Mouse (Mus musculus) lung, adult 18-20 months (tissue): Measurements from ENCODE around the gene Hsdl1.

Source experiments
- DNase-seq, 2 experiments: peaks; one replicate each; pipeline ENCODE4 v3.0.0; 2022; ENCODE audit warnings: mixed read lengths in 2 of 2

The Hsdl1 gene

GRCm38 (mm10) chr8:119574437-119575365 is at the start of gene Hsdl1, which contains the start of gene Dnaaf1:
TSS of gene Hsdl1 (minus strand) at chr8:119575183.
TSS of gene Dnaaf1 (plus strand) at chr8:119575235.
- peak; percentile 95 to 97 for DNase-seq

DNA sequence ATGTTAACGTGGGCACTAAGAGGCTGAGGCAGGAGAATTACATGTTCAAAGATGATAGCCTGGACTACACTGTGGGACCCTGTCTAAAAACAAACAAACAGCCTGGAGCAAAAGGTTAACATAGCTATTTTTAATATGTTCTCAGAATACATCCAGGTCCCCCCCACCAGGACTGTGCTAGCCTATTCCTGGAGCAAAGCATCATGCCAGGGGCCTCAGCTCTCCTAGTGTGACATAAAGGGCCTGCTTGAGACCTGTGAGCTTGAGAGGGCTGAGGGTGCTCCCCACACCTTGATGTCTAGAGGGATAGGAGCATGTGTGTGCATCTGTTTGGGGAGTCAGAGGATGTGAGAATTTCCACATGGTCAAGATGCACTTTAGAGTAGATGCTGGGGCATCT is 48.8 kb upstream of the Hsdl1 start:
- DNase-seq = no peak

DNA sequence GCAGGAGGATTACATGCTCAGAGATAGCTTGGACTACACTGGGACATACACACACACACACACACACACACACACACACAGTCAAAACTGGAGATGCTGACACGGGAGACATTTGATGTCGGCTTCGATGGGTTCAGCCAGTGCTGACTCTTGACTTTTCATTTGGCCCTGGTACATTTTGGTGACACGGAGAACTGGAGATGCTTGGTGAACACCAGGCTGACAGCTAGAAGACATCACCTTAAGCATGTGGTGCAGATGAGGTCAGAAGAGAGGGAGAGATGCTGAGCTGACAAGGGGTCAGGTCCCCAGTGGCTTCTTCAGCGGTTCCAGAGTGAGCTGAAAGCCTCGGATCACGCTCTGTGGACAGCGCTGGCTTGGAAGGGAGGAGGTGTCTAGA is 48.1 kb upstream of the Hsdl1 start:
- no peak for DNase-seq

- no peak for DNase-seq
These were observed 47.6 kb upstream of the Hsdl1 start for GRCm38 (mm10) chr8:119622555-119622954.

- DNase-seq = no peak
These were observed 46.0 kb upstream of the Hsdl1 start for GRCm38 (mm10) chr8:119620848-119621465.

GRCm38 (mm10) chr8:119620116-119620840 is 45.3 kb upstream of the Hsdl1 start:
- DNase-seq = no peak

GRCm38 (mm10) chr8:119618887-119619286 is 43.9 kb upstream of the Hsdl1 start:
- DNase-seq = no peak

GRCm38 (mm10) chr8:119617586-119617985 is 42.6 kb upstream of the Hsdl1 start:
- peak in 1 of 2 experiments; percentile 7 for DNase-seq

- DNase-seq = no peak
These were observed 41.8 kb upstream of the Hsdl1 start for GRCm38 (mm10) chr8:119616811-119617210.

DNA sequence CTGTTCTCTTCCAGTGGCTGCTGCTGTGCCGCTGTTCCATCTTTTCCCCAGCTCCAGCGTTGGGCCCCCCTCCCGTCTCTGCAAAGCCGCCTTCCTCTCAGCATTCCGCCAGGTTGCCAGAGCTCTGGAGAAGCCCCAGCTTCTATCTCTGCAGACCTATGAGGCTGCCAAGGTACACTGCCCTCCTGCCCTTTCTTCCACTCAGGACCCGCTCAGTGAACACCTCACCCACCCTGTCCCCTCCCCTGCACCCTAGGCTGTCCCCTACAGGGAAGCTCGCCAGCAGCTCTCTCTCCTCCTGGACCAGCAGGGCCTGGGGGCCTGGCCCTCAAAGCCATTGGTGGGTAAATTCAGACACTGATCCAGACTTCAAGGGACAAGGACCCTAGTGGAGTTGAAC is 41.4 kb upstream of the Hsdl1 start:
- no peak for DNase-seq

DNA sequence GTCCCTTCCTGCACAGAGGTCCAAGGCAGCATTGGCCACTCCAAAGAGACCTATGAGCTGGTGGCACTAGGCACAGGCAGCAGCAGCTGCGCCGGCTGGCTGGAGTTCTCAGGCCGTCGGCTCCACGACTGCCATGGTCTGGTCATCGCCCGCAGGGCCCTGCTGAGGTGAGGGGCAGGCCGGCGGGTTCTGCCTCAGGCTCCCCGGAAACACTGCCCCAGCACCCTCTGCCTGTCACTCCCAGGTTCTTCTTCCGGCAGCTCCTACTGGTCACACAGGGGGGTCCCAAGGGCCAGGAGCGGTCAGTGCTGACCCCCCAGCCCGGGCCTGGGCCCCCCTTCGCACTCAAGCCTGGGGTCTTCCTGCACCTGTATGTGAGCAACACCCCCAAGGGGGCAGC is 40.1 kb upstream of the Hsdl1 start:
- no peak for DNase-seq

DNA sequence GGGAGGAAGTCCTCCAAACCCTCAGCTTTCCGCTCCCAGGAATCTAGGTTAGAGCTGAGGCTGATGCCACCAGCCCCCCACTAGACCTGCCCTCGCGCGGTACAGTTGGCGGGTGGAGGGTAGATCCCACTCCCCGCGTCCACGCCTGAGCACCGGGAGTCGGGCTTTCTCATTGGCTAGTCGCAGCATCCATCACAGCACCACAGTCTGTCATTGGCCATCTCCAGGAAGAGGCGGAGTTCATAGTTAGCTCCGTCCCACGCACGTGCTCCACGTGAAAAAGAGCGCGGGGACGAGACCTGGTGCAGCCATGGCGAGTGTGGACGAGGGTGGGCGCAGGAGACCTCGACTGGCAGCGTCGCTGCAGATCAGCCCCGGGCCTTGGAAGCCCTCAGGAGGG is 37.5 kb upstream of the Hsdl1 start, which contains the start of gene Adad2:
Gene Adad2, plus strand, starts transcription at position 277 of the 400 bp plus-strand sequence.
- DNase-seq = no peak

GRCm38 (mm10) chr8:119606224-119606623 is 31.2 kb upstream of the Hsdl1 start:
- DNase-seq = no peak

DNA sequence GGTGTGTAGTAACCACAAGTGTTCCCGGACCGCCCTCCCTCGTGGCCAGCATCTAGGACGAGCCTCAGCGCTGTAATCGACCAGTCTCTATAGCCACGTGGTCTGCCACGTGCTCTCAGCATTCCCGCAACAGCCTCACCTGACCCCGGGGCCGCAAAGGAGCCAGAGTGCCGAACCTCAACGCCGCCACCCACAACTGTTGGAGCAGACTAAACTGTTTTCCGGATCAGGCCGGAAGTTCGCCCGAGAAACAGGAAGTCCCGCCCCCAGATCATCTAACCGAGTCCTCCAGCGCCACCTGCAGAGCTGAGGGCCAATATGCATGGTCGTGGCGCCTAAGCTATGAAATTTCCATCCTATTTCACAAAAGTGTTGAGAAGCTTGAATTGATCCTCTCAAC is 30.0 kb upstream of the Hsdl1 start, which contains the start of gene Taf1c:
Gene Taf1c, minus strand, starts transcription at position 227 of the 400 bp plus-strand sequence.
- peak; percentile 91 to 95 for DNase-seq

- DNase-seq = no peak
These were observed 29.4 kb upstream of the Hsdl1 start for GRCm38 (mm10) chr8:119604398-119604803.

- DNase-seq = no peak
These were observed 28.8 kb upstream of the Hsdl1 start for GRCm38 (mm10) chr8:119603771-119604170.

GRCm38 (mm10) chr8:119591456-119591855 is 16.5 kb upstream of the Hsdl1 start:
- DNase-seq = no peak

DNA sequence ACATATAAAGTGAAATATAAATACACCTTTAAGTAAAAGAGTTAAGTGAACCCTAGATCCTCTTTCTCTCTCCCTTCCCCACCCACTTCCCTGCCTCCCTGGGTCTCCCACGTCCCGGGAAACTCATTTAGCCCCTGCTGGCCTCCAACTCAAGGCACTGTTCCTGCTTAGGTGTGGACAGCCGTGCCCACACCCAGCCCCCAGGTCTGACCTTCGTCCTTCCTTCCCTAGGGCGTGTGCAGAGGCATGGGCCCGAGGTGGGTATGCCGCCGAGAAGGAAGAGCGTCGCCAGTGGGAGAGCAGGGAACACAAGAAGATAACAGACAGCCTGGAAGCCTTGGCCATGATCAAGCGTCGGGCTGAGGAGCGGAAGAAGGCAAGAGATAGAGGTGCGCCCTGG is 15.4 kb upstream of the Hsdl1 start:
- no peak for DNase-seq

DNA sequence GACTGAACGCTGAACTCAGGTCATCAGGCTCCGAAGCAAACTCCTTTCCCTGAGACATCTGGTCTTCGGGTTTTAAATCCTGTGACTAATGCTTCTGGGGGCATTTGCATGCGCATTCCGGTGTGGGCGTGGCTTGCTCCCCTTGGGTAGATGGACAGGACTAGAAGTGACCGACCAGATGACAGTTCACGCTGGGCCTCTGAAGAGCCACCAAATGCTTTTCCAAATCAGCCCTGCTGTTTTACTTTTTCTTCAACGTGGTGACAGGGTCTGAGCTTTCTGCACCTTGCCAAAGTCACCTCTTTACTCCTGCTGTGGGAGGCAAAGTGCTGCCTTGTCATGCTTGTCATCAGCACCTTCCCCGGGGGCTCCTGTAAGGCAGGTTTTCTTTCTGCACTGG is 13.9 kb upstream of the Hsdl1 start:
- DNase-seq = no peak

DNA sequence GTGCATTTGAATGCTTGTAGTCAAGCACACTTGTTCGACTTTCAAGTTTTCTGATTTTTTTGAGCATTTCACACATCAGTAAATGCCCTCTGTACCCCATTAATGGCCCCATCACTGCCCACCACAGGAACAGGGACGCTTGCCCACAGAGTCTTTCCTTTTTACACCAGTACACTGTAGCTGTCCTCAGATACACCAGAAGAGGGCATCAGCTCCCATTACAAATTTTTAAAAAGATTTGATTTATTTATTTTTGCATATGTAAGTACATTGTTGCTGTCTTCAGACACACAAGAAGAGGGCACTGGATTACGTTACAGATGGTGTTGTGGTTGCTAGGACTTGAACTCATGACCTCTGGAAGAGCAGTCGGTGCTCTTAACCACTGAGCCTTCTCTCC is 13.3 kb upstream of the Hsdl1 start:
- no peak for DNase-seq

- no peak for DNase-seq
These were observed 10.9 kb upstream of the Hsdl1 start for GRCm38 (mm10) chr8:119585901-119586300.

GRCm38 (mm10) chr8:119580441-119581161 is 5.6 kb upstream of the Hsdl1 start:
- DNase-seq = no peak

GRCm38 (mm10) chr8:119579096-119579495 is 4.1 kb upstream of the Hsdl1 start:
- no peak for DNase-seq
